Mouse (Mus musculus) lung, postnatal 25 days (tissue): ENCODE results near the gene Ash1l.

Experiments used
- DNase-seq: peaks from one replicate; pipeline ENCODE4 v3.0.0; 2022; ENCODE audit warnings: low spot score

Gene Ash1l

DNA sequence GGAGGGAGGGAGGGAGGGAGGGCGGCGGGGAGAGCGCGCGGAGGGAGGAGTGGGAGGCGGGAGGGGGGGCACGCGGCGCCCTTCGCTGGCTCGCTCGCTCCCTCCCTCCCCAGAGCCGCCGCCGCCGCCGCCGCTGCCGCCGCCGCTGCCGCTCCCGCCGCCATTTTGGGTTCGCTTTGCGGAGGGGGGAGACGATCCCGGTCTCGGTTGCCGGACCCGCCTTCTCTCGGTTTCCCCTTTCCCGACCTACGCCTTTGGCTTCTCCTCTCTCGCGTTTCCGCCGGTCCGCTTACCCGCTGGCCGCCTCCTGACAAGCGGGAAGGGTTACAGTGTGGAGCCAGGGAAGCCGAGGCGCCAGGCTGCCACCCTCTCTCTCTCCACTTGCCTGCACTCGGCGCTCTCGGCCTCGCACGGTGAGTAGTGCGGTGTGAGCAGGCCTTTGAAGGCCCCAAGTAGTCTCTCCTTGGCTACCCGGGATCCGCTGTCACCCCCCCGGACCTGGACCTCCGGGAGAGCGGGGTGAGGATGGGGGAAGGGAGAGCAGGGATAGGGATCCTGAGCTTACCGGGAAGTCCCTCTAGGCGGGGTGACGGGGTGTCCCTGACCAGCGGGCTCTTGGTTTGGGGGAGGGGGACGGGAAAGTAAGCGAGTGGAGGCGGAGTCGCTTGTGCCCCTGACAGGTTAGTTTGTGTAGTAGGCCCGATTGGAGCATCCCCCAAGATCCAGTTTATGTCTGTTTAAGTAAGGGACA lies at the start of gene Ash1l, which contains the start of gene Dap3:
Gene Ash1l (plus strand): TSS at position 47 of the 751 bp plus-strand sequence.
Gene Dap3 (minus strand): TSS at position 606 of the 751 bp plus-strand sequence.
- DNase-seq = peak; percentile 70

DNA sequence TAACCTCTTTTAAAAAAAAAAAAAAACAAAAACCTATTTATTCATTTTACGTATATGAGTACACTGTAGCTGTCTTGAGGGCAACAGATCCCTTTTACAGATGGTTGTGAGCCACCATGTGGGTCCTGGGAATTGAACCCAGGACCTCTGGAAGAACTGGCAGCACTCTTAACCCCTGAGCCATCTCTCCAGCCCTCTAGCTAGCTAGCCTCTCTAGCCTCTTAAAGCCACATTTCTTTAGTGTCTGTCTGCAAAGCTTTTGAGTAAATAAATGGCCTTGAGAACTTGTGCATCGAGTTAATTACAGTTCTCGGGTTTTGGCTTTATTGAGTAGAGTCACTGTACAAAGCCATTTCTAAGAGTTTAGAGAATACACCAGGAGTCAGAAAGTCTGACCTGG lies 45.6 kb upstream of the Ash1l start:
- no peak for DNase-seq

DNA sequence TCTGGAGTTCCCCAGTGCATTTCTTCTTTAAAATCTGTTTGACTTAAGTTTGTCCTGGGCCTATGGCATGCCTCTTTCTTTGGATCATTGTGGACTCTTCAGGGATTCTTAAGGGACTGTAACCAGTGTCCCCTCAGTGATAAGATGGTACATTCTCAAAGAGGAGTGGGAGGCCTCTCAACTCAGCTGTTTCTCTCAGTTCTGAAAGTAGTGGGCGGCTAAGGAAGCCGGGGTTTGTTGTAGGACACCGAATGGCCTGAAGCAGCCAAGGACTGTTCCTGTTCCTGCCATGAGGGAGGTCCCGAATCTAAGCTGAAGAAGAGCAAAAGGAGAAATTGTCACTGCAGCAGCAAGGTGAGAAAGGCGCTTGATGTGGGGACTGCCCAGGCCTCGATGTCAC lies 45.2 kb upstream of the Ash1l start:
- DNase-seq = no peak

DNA sequence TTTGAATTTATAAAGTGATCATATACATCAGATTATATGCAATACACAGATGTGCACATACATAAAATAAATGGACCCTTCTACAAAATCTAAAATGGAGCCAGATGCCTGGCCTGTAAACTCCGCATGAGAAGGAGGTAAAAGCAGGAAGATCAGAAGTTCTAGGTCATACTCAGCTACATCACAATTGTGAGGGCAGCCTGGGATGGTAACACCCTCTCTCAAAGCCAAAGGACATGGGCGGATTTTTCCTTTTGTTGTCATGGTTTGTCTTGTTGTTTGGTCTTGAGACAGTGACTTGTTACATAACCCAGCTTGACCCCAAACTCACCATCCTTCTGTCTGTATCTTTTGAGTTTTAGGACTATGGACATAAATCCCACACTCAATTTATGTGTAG lies 44.7 kb upstream of the Ash1l start:
- DNase-seq = no peak

DNA sequence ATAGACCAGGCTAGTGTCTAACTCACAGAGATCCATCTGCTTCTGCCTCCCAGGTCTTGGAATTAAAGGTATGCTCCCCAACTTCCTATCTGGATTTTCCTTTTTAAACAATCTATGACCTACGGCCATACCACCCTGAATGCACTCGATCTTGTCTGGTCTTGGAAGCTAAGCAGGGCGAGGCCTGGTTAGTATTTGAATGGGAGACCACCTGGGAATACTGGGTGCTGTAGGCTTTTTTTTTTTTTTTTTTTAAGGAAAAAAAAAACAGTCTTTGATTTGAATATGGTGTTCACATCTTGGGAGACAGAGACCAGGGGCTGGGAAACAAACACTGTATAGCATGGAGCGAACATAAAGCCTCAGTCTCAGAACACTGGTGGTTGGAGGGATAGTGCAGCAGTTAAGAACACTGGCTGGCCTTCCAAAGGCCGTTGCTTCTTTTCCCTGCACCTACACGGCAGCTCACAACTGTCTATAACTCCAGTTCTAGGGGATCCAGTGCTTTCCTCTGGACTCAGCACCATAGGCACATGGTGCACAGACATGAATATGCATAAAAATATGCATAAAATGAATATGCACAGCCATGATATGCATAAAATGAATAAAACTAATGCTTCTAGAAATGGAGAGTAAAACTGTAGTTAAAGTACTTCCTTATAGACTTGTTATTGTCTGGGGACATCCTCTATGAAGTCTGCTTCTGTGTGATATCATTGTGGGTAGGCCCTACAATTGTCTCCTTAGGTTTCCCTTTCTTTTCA lies 43.8 kb upstream of the Ash1l start:
- no peak for DNase-seq

DNA sequence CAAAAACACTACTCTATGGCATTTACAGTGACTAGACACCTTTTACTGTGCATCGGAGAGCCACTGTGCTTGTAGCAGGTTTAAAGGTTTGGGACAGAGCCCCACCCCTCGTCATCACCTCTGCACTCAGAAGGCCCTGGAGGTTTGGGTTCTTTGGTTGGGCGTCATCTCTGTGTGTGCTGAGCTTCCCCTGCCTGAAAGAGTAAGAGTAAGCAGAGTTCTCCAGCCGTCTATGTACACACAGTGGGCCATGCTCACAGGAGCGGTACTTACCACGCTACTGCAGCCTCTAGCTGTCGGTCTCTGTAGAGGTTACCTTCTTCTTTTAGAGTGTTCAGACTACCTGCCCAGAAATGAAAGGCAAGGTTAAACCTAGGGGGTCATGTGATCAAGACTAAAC lies 37.8 kb upstream of the Ash1l start:
- DNase-seq = no peak

DNA sequence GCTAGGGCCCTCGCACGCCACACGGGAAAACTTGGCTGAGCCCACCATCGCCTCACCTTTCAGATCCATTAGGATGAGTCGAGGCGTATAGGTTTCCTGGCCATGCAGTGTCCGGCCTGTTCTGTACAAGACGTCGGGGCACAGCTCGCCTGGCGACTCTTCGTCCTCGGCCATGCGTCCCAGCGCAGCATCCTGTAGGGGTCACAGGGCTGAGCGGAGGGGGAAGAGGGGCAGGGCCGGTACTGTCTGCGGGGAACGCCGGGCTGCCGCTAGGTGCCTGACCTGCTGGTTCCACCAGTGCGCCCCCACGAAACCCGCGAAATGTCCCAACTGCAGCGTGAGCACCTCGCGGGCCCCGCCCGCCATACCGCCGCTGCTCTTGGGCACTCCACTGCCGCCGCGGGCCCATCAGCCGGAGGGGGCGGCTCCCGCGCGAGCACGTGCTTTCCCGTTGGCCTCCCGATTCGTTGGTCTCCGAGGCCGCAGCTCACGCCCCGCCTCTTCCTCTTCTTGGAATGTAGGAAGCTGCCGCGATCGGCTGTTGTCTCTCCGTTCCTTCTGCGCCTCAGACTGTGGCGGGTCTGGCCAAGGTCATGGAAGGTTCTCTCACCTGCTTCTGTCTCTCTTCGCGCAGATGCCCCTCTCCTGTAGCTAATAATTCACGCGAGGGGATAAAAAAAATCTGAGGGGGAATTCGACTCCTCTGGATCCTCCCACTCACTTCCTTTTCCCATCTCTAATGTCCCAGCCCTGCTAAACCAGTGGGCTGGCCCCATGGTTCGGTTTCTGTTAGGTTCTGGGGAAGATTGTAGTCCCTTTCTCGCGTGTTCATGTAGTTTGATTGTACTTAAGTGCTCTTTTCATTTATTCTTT lies 36.7 kb upstream of the Ash1l start, which contains the start of gene Msto1:
Gene Msto1 (minus strand): TSS at position 489 of the 873 bp plus-strand sequence.
- peak; percentile 95 for DNase-seq

DNA sequence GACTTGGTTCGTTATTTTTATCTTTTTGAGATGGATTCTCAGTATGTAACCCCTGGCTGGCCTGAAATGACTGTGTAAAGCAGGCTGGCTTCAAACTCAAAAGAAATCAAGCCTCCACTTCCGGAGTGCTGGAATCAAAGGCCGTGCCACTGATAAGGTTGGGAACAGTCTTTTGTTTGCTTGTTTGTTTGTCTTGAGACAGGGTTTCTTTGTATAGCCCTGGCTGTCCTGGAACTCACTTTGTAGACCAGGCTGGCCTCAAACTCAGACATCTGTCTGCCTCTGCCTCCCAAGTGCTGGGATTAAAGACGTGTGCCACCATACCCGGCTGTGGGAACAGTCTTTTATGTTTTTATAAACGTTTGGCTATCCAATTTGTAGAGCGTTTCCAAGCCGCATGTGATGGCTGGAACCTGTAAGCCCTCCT lies 36.0 kb upstream of the Ash1l start:
- no peak for DNase-seq

DNA sequence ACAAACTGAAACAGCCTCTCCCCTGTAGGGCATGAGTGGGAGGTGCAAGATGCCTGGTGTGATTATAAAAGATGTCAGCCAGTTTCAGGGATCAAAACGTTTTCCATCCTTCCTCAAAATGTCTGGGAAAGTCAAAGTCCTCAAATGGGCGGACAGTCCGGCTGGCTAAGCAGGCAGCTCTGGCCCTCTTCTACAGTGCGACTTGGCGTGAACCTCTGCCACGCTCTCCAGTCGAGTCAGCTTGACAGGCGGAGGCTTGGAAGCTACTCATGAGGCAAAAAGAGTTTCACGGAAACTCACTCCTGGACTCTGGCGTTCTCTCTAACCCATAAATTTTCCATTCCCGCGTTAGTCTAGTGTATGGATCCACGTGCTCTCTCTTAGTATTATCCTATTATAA lies 31.4 kb upstream of the Ash1l start:
- no peak for DNase-seq

DNA sequence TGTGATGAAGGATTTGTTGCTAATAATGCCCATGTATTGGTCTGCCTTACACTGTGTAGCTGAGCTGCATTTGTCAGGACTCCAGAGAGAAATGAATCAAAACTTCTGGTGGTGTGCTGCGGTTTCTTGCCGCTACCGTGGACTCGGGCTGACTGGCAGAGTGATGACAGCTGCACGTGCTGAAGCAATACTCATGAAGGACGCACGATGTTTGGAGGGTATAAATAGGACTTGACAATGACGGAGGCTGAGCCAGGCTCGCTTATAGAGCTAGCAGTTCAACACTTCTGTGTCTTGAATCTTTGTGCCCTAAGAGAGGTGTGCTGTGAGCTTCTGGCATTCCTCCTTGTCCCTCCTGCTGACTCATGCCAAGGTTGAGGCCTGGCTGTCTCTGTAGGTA lies 29.0 kb upstream of the Ash1l start:
- no peak for DNase-seq

DNA sequence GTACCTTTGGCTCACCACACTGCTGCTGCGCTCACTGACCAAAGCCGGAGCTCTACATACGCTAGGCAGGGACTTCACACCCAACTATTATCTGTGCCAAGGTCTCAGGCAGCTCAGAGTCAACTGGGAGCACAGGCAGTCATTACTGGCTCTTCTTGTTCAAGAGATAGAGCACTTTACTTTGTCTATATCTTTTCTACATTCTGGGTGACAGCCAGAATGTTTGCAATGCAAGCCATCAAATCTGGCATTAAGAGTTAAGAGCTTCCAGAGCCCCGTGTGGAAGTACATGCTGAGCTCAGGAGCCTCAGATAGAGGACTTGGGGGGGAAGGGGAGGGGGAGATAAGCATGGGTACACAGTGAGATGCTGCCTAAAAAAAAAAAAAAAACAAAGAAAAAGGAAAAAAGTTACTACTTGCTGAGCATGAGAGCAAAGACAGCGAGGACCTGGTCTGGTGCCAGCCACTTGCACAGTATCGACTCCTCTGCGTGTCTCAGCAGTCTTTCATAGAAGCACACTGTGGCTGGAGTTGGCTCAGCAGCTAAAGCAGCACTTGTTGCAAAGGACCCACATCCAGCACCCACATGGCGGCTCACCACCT lies 26.3 kb upstream of the Ash1l start:
- no peak for DNase-seq

DNA sequence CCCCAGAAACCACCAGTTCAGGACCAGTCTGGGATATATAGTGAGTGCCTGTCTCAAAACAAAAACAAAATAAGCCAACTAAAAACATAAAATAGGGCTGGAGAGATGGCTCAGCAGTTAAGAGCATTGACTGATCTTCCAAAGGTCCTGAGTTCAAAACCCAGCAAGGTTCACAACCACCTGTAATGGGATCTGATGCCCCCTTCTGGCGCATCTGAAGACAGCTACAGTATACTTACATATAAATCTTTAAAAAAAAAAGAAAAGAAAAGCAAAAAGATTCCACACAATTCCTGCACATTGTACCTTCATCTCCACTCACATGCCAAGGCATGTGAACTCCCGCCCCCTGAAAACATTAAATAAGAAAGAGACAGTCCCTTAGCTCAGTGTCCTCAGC lies 24.8 kb upstream of the Ash1l start:
- no peak for DNase-seq

DNA sequence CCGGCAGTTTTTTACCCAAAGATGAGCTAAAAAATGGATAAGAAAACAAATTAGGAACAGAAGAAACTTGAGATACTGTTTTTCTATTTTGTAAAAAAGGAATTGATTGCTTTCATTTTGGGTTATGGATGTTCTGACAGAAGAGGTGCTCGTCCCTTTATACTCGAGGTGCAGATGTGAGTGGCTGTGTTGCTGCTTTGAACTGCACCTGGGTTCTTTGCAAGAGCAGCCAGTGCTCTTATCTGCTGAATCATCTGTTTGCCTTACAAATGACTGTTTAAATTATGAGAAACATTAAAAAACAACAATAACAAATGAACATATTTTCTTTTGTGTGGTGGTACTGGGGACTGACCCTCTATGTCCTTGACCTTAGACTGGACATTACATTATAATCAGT lies 20.9 kb upstream of the Ash1l start:
- DNase-seq = no peak

DNA sequence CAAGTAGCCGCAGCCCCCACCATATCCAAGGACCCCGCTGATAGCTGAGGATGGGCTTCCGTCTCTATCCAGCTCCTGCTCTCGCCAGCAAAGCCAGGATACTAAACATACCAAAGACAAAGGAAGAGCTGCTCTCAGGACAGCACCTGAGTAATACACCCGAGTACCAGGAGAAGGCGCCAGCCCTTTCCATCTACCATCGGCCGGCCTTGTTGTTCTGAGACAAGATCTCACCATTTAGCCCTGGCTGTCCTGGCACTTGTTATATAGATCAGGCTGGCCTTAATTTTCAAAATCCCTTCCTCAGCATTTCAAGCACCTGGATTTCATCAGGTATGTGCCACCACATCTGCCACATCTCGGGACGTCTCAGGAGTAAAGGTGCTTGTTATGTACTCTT lies 11.4 kb upstream of the Ash1l start:
- DNase-seq = no peak

DNA sequence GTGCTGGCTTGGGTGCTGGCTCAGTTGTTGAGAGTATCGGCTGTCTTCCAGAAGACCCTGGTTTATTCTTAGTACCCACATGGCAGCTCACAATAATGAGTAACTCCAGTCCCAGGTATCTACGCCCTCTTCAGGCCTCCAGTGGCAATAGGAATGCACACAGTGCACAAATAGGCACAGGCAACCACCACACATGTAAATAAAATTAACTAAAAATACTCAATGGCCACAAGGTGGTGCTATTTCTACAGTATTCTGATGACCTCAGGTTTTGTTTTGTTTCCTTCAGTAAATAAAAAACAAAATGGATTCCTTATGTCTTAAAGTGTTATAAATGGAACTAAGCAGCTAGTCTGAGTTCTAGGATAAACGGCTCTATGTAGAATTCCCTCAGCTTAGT lies 10.7 kb upstream of the Ash1l start:
- peak; percentile 36 for DNase-seq

DNA sequence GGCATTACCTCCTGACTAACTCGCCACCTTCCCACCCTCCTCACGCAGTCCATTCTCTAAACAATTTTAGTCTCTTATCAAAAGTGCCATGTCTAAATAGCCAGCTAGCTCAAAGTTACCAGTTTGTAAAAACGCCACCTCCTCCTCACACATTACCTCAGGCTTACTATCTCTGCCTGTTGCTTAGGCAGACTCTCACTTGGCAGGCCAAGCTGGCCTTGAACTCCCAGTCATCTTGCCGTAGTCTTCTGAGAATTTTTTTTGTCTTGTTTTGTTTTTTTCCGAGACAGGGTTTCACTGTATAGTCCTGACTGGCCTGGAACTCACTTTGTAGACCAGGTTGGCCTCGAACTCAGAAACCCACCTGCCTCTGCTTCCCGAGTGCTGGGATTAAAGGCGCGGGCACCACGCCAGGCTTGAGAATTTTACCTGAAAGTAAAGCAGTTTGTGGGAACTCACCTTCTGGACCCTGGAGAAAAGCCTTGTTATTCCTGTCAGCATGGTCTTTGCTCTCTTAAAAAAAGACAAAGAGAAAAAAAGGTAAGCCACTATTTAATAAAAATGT lies 8.0 kb upstream of the Ash1l start:
- no peak for DNase-seq

DNA sequence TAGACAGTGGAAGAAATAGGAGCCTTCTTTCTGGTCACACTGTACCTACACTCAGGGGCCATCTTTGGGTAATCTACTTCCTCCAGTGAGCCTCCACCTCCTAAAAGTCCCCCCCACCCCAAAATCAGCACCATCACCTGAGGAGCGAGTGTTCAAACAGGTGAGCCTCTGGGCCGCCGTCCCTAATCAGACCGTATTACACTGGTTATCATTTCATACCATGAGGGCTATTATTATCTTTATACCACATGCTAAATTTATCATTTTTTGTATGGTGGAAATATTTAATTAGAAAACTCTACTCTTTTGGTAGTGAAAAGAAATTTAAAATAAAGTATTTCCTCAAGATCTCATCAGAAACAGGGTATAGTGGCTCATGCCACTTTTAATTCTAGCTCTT lies 6.3 kb upstream of the Ash1l start:
- no peak for DNase-seq

DNA sequence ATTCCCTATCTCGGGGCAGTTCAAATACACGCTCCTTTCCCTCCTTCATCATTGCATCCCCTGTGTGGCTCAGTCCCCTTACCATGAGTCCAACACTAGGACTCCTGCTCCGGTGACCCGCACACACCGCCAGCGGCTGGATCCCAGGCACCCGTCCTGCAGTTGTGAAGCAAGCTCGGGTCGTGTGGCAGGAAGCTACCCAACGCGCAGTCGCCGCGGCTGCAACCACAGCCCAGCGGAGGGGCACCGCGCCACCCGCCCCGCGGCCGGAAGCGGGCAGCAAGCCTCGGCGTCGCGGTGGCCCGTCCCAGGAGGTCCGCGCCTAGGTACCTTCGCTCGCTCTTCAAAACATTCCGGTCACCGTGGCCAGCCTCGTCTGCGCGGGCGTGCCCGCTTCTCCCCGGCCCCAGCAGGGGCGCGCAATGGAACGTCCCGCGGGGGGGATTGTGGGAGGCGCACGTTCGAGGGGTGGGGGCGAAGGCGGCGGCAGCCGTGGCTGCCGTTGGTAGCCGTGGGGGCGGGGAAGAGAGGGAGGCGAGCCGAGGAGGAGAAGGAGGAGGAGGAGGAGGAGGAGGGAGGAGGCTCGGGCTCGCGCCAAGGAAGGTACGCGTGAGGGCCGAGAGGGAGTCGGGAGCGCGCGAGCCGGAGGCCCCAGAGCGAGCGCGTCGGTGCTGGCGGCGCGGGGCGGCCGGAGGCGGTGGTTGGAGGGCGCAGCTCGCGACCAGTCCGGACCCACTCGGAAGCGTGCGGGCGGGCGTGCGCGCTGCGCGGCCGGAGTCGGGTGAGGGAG lies 441 bp upstream of the Ash1l start:
- peak; percentile 92 for DNase-seq

DNA sequence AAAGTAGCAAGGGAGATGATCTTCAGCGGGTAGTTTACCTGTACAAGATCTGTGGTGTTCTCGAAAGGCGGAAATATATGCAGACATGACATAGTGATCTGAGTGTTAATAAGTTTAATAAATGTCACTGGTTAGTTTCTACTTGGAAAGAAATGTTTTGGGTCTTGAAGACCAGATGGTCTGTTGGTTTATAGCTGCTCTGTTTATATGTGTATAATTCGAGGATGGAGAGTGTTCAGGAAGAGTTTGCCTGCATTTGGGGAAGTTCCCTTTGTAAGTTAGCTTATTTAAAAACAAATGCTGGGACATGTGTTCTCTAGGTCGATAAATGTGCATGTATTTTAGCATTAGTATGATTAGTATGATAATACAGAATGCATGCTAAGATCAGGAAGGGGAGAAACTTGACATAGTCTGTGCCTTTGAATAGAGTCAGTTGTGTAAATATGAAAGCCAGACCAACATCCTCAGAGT lies 942 bp downstream of the Ash1l start:
- DNase-seq = no peak

DNA sequence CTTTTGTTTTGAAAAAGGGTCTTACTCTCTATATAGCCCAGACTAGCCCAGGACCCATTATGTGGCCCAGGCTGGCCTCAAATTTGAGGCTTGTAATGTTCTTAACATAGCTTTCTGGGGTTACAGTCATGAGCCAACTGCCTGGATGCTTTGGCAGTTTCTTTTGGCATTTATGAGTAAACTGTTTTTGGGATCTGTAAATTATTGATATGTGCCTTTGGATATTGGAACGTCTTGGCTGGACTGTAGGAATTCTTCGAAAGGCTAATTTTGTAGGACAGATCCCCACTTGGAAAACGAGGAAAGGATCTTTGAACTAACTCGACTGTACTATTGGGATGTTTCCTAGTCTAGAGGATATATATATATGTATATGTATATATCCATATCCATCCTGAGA lies 2.8 kb downstream of the Ash1l start:
- DNase-seq = no peak

DNA sequence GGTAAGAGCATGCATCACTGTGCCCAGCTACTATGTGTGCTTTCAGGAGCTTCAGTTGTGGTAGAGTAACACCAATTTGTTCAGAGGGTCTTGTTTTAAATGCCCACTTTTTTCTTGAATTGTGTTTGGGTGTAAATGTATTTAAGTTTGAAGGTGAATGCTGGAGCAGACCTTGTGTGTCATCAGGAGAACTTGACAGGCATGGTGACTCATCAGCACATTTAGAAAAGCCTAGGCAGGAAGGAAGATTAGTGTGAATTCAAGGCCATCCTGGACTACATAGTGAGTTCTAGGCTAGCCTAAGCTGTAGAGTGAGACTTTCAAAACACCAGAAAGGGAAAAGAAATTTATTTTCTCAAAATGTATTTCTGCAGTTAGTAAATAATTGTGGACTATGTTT lies 3.3 kb downstream of the Ash1l start:
- DNase-seq = no peak
